Mouse (Mus musculus) forebrain, embryonic 16.5 days (tissue): ENCODE measurements around the gene Artn. TPM values are rescaled to one million over a fixed set of nuclear protein-coding genes. Genes with fewer than 3 reads are reported as not detected.
A peak's percentile ranks its signal among the peaks of the same experiment; 100 is the strongest.

Source experiments
- ATAC-seq: fragments of 200-750 bp; cut with Nextera tagmentation; 2 replicates; pipeline ENCODE4 v1.8.0; 2017; ENCODE audit warnings: mild to moderate bottlenecking, moderate library complexity
- H3K27ac ChIP-seq: fragments of 300-500 bp; sonication (generic); 2 replicates; pipeline ENCODE4 v1.5.1; 2014; ENCODE audit warnings: low read length, control low read depth
- H3K27me3 ChIP-seq: fragments of 300-500 bp; sonication (generic); replicated peaks from 2 replicates; pipeline ENCODE4 v1.6.1; 2014; ENCODE audit warnings: low read length; ENCODE audit not compliant: control insufficient read depth, insufficient read depth
- H3K36me3 ChIP-seq: fragments of 300-500 bp; sonication (generic); 2 replicates; pipeline ENCODE4 v1.6.1; 2014; ENCODE audit not compliant: control insufficient read depth, insufficient read depth
- H3K4me1 ChIP-seq: fragments of 300-500 bp; sonication (generic); replicated peaks from 2 replicates; pipeline ENCODE4 v1.6.1; 2014; ENCODE audit warnings: low read length; ENCODE audit not compliant: control insufficient read depth, insufficient read depth
- H3K4me2 ChIP-seq: fragments of 300-500 bp; sonication (generic); 2 replicates; pipeline ENCODE4 v1.6.1; 2014; ENCODE audit warnings: mild to moderate bottlenecking, low read length, control low read depth
- H3K4me3 ChIP-seq: fragments of 300-500 bp; sonication (generic); replicated peaks from 2 replicates; pipeline ENCODE4 v1.5.1; 2014; ENCODE audit warnings: mild to moderate bottlenecking, low read length, control low read depth
- H3K9ac ChIP-seq: fragments of 300-500 bp; sonication (generic); replicated peaks from 2 replicates; pipeline ENCODE4 v1.6.1; 2014; ENCODE audit warnings: low read depth, low read length, control low read depth
- H3K9me3 ChIP-seq: fragments of 300-500 bp; sonication (generic); 2 replicates; pipeline ENCODE4 v1.6.1; 2016; ENCODE audit warnings: low read length; ENCODE audit not compliant: control insufficient read depth
- WGBS: fragments of 180-500 bp; shearing (Covaris S2); extraction: QIAGEN DNeasy Blood & Tissue Kit; methylation state at CpG from one replicate; pipeline ENCODE4 v1.1.7; 2014; 5-methylcytosine and 5-hydroxymethylcytosine counted together
- polyA plus RNA-seq: library from polyadenylated mRNA; unstranded; fragments of >200 nt; fragmentation: Nextera tagmentation; extraction: Ambion mirVana; gene quantifications from 2 replicates; pipeline ENCODE4 v1.2.1, GENCODE M21; 2015

Artn gene
- polyA plus RNA-seq, 1 experiment from 2014 or later: 0.48 TPM

DNA sequence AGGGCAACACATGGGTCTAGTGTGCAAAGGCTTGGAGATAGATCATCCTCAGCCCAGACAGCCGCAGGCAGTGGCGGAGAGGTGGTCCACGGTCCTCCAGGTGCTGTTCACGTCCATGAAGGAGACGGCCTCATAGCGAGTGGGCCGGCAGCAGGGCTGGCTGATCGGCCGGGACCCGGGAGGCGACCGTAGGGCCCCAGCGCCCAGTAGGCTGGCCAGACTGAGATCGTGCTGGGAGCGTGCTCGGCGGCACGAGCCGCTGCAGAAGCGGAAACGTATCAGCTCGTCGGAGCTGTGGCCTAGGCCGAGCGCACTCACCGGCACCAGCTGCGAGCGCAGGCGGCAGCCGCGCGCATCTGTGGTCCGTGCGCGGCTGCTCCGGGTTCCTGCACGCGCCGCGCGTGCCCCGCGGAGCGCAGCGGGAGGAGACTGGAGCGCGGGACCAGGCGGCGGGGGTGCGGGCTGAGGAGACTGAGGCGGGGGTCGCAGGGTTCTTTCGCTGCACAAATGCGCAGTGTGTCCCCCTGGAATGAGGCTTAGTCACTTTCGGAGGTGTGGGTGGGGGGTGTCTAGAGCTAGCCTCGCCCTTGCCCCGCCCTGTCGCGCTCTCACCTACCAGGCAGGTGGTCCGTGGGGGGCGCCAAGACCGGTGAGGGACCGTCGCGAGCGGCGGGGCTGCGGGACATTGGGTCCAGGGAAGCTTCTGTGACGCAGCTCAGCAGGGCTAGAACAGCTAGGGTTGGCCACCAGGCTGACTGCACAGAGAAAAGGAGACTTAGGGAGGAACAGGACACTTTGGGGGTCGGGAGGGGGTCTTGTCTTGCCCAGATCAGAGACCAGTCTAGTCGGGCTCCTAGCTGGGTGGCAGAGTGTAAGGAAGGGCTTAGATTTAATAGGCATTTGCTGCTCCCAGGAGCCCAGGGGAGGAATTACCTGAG is 2.7 kb downstream of the Artn start:
- no peaks in the 10 kb centered on the region for H3K36me3 ChIP-seq
- H3K27me3 ChIP-seq: peaks cover 39% of the 10 kb centered on the region
- WGBS: 1% methylated on average over 59 of the region's 71 CpGs

DNA sequence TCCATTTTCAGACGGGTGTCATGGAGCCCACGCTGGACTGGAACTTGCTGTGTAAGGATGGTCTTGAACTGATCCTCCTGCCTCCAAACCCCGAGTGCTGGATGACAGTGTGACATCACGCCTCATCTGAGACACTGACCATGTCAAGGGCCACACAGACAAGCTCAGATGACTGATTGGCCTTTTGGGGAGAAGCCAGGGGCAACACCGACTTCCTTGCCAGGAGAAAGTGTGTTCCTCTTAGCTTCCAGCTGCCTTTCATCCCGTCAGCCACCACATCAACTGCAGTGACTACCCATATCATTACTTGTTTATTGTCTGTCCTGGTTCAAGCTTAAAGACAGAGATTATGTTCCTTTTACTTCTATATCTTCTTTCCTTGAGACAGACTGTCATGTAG is 4.6 kb downstream of the Artn start:
- Histone ChIP-seq H3K27ac (no peak overlapping the region), H3K4me2 (no peak overlapping the region), H3K27me3 (peaks cover 32% of the 10 kb centered on the region), H3K36me3 (no peaks in the 10 kb centered on the region), H3K9ac (no peak overlapping the region), H3K4me3 (no peak overlapping the region), H3K9me3 (no peaks in the 10 kb centered on the region), H3K4me1 (peaks cover 27% of the 10 kb centered on the region)
- 57% methylated on average over 6 of the region's 6 CpGs for WGBS
- ATAC-seq: no peak

More for the DNA sequence above, 2.7 kb downstream of the Artn start:
- peak overlapping the region; percentile 68 for H3K9ac ChIP-seq
- peak; percentile 78 for ATAC-seq
- peak overlapping the region; percentile 97 for H3K4me2 ChIP-seq
- H3K4me3 ChIP-seq: peak overlapping the region; percentile 53
- H3K27ac ChIP-seq: no peak overlapping the region
- no peaks in the 10 kb centered on the region for H3K9me3 ChIP-seq
- peaks cover 27% of the 10 kb centered on the region for H3K4me1 ChIP-seq

DNA sequence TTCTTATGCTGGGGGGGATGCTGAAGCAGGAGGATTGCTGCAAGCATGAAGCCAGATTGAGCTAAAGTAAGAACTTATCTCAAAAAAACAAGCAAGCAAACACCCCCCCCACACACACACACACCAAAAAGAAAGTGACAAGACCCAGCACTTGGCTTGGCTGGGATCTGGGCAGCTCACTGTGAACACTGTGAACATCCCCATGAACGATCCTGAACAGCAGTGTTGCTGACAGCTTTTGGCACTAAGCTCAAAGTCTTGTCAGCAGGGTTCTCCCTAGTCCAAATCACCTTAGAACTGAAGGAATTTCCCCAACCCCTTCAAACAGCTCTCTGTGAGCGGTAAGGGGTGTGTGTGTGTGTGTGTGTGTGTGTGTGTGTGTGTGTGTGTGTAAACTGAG is 6.1 kb downstream of the Artn start:
- no peak overlapping the region for H3K4me3 ChIP-seq
- peaks cover 15% of the 10 kb centered on the region for H3K4me1 ChIP-seq
- no peak overlapping the region for H3K9ac ChIP-seq
- peaks cover 21% of the 10 kb centered on the region for H3K27me3 ChIP-seq
- no peak overlapping the region for H3K4me2 ChIP-seq
- H3K36me3 ChIP-seq: no peaks in the 10 kb centered on the region
- no peak for ATAC-seq
- no peak overlapping the region for H3K27ac ChIP-seq
- no peaks in the 10 kb centered on the region for H3K9me3 ChIP-seq
- WGBS: 59% methylated on average over 2 of the region's 2 CpGs

DNA sequence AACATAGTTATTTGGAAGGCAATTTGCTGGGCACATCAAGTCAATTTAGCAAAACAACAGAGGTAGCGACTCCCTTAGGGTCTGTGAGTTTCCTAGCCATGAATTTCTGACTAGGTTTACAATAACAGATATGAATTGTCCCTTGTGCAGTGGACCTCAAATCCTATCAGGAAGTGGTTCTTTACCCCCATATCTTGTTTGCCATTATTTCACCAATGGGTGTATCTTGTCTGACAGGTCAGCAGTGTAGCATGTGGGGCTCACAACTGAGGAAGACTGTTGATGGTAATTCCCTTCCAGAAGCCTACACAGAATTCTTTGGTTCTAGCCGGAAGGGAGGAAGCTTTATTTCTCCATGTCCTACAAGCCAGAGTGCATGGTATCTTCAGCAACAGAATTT is 8.2 kb downstream of the Artn start:
- ATAC-seq: no peak
- Histone ChIP-seq H3K27me3 (peaks cover 8% of the 10 kb centered on the region; the same call in 1 of the 2 replicates), H3K36me3 (no peaks in the 10 kb centered on the region), H3K4me2 (no peak overlapping the region), H3K9ac (no peak overlapping the region), H3K4me1 (peaks cover 1% of the 10 kb centered on the region), H3K27ac (no peak overlapping the region), H3K4me3 (no peak overlapping the region), H3K9me3 (no peaks in the 10 kb centered on the region)
- 84% methylated on average over 2 of the region's 2 CpGs for WGBS

DNA sequence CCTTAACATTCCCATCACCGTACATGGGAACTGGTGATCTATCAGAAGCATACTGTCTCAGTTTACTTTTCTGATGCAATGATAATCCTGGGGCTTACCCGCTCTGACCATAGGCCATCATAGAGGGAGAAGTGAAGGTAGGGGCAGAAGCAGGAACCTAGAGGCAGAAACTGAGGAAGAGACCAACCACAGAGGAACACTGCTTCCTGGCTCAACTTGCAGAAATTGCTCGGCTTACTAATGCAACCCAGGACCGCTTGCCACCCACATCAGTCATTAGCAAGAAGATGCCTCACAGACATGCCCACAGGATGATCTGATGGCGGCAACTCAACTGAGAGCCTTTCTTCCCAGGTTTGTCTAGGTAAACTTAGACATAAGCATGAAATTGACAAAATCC is 10.8 kb downstream of the Artn start:
- no peaks in the 10 kb centered on the region for H3K9me3 ChIP-seq
- H3K4me3 ChIP-seq: no peak overlapping the region
- no peak overlapping the region for H3K4me2 ChIP-seq
- H3K27ac ChIP-seq: no peak overlapping the region
- WGBS: 94% methylated on average over 5 of the region's 5 CpGs
- H3K27me3 ChIP-seq: no peaks in the 10 kb centered on the region
- H3K36me3 ChIP-seq: no peaks in the 10 kb centered on the region
- peaks cover 13% of the 10 kb centered on the region for H3K4me1 ChIP-seq
- H3K9ac ChIP-seq: no peak overlapping the region
- no peak for ATAC-seq

DNA sequence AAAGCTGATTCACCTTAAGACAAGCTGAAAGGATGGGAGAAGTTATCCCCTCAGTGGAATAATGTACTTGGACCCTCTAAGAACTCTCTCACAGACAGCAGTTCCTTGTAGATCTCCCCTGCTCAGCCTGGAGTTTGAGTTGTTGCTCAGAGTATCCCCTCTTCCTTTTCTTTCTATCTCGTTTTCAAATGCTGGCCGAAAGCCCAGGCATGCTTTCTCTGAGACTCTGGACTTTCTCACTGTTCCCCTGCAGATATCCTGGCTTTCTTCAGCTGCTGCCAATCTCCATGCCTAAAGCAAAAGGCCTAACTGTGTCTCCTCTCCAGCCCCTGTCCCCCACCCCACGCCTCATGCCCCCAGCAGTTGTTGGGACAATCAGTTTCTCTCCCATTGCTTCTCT is 11.3 kb downstream of the Artn start:
- Histone ChIP-seq H3K36me3 (no peaks in the 10 kb centered on the region), H3K9ac (no peak overlapping the region), H3K9me3 (no peaks in the 10 kb centered on the region), H3K4me3 (no peak overlapping the region), H3K27me3 (no peaks in the 10 kb centered on the region), H3K4me2 (no peak overlapping the region), H3K27ac (no peak overlapping the region), H3K4me1 (peaks cover 18% of the 10 kb centered on the region)
- ATAC-seq: no peak
- WGBS: 60% methylated on average over 3 of the region's 3 CpGs

DNA sequence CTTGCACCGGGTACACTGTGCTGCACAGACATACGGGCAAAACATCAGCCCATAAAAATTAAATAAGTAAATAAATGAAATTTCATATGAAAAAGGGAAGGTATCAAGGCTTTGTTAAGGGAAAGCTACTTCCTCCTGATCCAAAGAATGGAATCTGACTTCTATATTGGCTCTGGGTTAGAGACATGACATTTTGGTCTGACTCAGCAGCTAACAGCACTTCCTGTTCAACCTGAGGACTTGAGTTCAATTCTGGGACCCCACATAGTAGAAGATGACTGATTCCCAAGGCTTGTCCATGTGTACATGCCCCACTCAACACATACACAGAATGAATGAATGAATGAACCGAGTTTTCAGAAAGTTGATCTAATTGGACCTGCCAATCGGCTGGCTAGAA is 11.7 kb downstream of the Artn start:
- ATAC-seq: no peak
- H3K9me3 ChIP-seq: no peaks in the 10 kb centered on the region
- H3K4me3 ChIP-seq: no peak overlapping the region
- no peak overlapping the region for H3K4me2 ChIP-seq
- H3K4me1 ChIP-seq: peaks cover 22% of the 10 kb centered on the region
- WGBS: 93% methylated on average over 4 of the region's 4 CpGs
- no peaks in the 10 kb centered on the region for H3K36me3 ChIP-seq
- H3K27ac ChIP-seq: no peak overlapping the region
- no peaks in the 10 kb centered on the region for H3K27me3 ChIP-seq
- no peak overlapping the region for H3K9ac ChIP-seq

DNA sequence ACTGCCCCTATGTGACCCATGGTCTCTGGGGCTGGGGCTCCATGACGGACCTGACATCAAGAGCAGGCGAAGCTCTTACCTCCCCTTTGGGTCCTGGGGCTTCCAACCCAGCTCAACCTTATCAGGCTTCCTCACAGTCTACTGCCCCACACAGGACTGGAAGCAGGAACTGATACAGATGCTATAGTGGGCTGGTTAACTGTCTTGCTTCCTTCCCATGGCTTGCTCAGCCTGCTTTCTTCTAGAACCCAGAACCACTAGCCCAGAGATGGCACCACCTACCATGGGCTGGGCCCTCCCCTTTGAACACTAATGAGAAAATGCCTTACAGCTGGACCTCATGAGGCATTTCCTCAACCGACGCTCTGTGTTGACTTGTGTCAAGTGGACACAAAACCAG is 12.2 kb downstream of the Artn start:
- no peak for ATAC-seq
- Histone ChIP-seq H3K27me3 (no peaks in the 10 kb centered on the region), H3K9ac (no peak overlapping the region), H3K36me3 (no peaks in the 10 kb centered on the region), H3K27ac (no peak overlapping the region), H3K9me3 (no peaks in the 10 kb centered on the region), H3K4me3 (no peak overlapping the region), H3K4me2 (no peak overlapping the region), H3K4me1 (peaks cover 26% of the 10 kb centered on the region)
- WGBS: 90% methylated on average over 4 of the region's 4 CpGs

DNA sequence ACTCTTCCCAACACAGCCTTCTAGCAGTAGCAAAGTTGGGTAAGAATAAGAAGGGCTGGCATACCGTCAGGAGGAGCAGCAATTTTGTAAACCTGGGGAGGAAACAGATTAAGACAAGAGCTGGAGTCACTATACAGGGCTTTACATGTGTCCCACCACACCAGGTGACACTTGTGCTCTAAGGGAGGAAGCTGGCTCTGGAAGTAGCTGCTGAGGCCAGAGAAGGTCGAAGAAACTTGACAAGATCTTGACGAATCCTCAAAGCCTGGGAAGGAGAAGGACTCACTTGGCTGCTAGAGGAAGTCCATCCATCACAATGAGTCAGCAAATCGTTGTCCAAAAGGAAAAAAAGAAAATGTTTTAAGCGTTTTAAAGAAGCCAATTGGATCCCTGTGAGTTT is 13.2 kb downstream of the Artn start:
- H3K27me3 ChIP-seq: no peaks in the 10 kb centered on the region
- peaks cover 5% of the 10 kb centered on the region for H3K36me3 ChIP-seq
- no peak overlapping the region for H3K9ac ChIP-seq
- peaks cover 27% of the 10 kb centered on the region for H3K4me1 ChIP-seq
- H3K27ac ChIP-seq: no peak overlapping the region
- 90% methylated on average over 5 of the region's 5 CpGs for WGBS
- H3K4me2 ChIP-seq: no peak overlapping the region
- no peaks in the 10 kb centered on the region for H3K9me3 ChIP-seq
- no peak for ATAC-seq
- no peak overlapping the region for H3K4me3 ChIP-seq
